Mouse (Mus musculus) stomach, embryonic 16.5 days (tissue): ENCODE data around the gene Htr2b. TPM values are rescaled to one million over a fixed set of nuclear protein-coding genes. Genes with fewer than 3 reads are reported as not detected.

Source experiments
- ATAC-seq: fragments of 200-750 bp; cut with Nextera tagmentation; 2 replicates; pipeline ENCODE4 v1.8.0; 2017; ENCODE audit warnings: moderate number of reproducible peaks, moderate TSS enrichment; ENCODE audit not compliant: insufficient read depth, low FRiP score
- H3K27ac ChIP-seq: fragments of 300-500 bp; sonication (generic); 2 replicates; pipeline ENCODE4 v1.5.1; 2014; ENCODE audit warnings: low read length
- H3K27me3 ChIP-seq: fragments of 300-500 bp; sonication (generic); 2 replicates; pipeline ENCODE4 v1.6.1; 2014; ENCODE audit warnings: low read length, control low read depth, mixed read lengths; ENCODE audit not compliant: control insufficient read depth, insufficient read depth
- H3K36me3 ChIP-seq: fragments of 300-500 bp; sonication (generic); 2 replicates; pipeline ENCODE4 v1.6.1; 2014; ENCODE audit warnings: low read length; ENCODE audit not compliant: control insufficient read depth, insufficient read depth
- H3K4me1 ChIP-seq: fragments of 300-500 bp; sonication (generic); 2 replicates; pipeline ENCODE4 v1.6.1; 2014; ENCODE audit warnings: low read length, control low read depth, mixed read lengths; ENCODE audit not compliant: control insufficient read depth, insufficient read depth
- H3K4me2 ChIP-seq: fragments of 300-500 bp; sonication (generic); 2 replicates; pipeline ENCODE4 v1.6.1; 2014; ENCODE audit warnings: low read depth, low read length, mixed read lengths
- H3K4me3 ChIP-seq: fragments of 300-500 bp; sonication (generic); replicated peaks from 2 replicates; pipeline ENCODE4 v1.5.1; 2014; ENCODE audit warnings: mild to moderate bottlenecking, low read length
- H3K9ac ChIP-seq: fragments of 300-500 bp; sonication (generic); 2 replicates; pipeline ENCODE4 v1.6.1; 2014; ENCODE audit warnings: low read length
- H3K9me3 ChIP-seq: fragments of 300-500 bp; sonication (generic); replicated peaks from 2 replicates; pipeline ENCODE4 v1.6.1; 2016; ENCODE audit warnings: low read length, control low read depth; ENCODE audit not compliant: control insufficient read depth
- WGBS: fragments of 180-500 bp; shearing (Covaris S2); extraction: QIAGEN DNeasy Blood & Tissue Kit; methylation state at CpG from one replicate; pipeline ENCODE4 v1.1.7; 2014; 5-methylcytosine and 5-hydroxymethylcytosine counted together
- polyA plus RNA-seq: library from polyadenylated mRNA; unstranded; fragments of >200 nt; fragmentation: Nextera tagmentation; extraction: Ambion mirVana; gene quantifications from 2 replicates; pipeline ENCODE4 v1.2.1, GENCODE M21; 2015

Htr2b gene
- polyA plus RNA-seq, 1 experiment from 2014 or later, result 0.98 TPM

- no peak for ATAC-seq
- H3K4me2 ChIP-seq, result no peak within 1 kb of the TSS
- WGBS, result 94% methylated on average over 4 of the region's 4 CpGs
- H3K27me3 ChIP-seq, result no peaks in the 10 kb centered on the region
- no peaks in the 10 kb centered on the region for H3K4me1 ChIP-seq
- H3K9me3 ChIP-seq, result no peaks in the 10 kb centered on the region
- H3K4me3 ChIP-seq, result no peak within 1 kb of the TSS
- H3K27ac ChIP-seq, result no peak within 1 kb of the TSS
- peaks cover 19% of the 10 kb centered on the region for H3K36me3 ChIP-seq
- no peak within 1 kb of the TSS for H3K9ac ChIP-seq
Observed at GRCm38 (mm10) chr1:86133337-86133736, 21.6 kb upstream of the Htr2b start, which contains the start of gene Gm21972. Gm21972 (plus strand) TSS chr1:86133637.

GRCm38 (mm10) chr1:86126036-86126435, 14.3 kb upstream of the Htr2b start:
- H3K4me3 ChIP-seq, result no peak overlapping the region
- no peak overlapping the region for H3K4me2 ChIP-seq
- H3K9ac ChIP-seq, result no peak overlapping the region
- H3K27me3 ChIP-seq, result no peaks in the 10 kb centered on the region
- WGBS, result 94% methylated on average over 2 of the region's 2 CpGs
- no peaks in the 10 kb centered on the region for H3K9me3 ChIP-seq
- H3K27ac ChIP-seq, result no peak overlapping the region
- H3K4me1 ChIP-seq, result no peaks in the 10 kb centered on the region
- ATAC-seq, result no peak
- H3K36me3 ChIP-seq, result peaks cover 23% of the 10 kb centered on the region; the same call in 1 of the 2 replicates

GRCm38 (mm10) chr1:86119549-86119948, 7.8 kb upstream of the Htr2b start:
- Histone ChIP-seq H3K9ac (no peak overlapping the region), H3K27me3 (no peaks in the 10 kb centered on the region), H3K9me3 (no peaks in the 10 kb centered on the region), H3K4me2 (no peak overlapping the region), H3K4me3 (no peak overlapping the region), H3K27ac (no peak overlapping the region), H3K36me3 (peaks cover 10% of the 10 kb centered on the region), H3K4me1 (no peaks in the 10 kb centered on the region)
- ATAC-seq, result no peak
- 84% methylated on average over 4 of the region's 4 CpGs for WGBS

GRCm38 (mm10) chr1:86114141-86114540, 2.4 kb upstream of the Htr2b start:
- no peak overlapping the region for H3K9ac ChIP-seq
- no peaks in the 10 kb centered on the region for H3K9me3 ChIP-seq
- no peak for ATAC-seq
- H3K27ac ChIP-seq, result no peak overlapping the region
- no peaks in the 10 kb centered on the region; the same call in none of the 2 replicates for H3K4me1 ChIP-seq
- H3K27me3 ChIP-seq, result no peaks in the 10 kb centered on the region
- no peak overlapping the region for H3K4me3 ChIP-seq
- WGBS, result 79% methylated on average over 3 of the region's 3 CpGs
- H3K36me3 ChIP-seq, result peaks cover 5% of the 10 kb centered on the region; the same call in 1 of the 2 replicates
- no peak overlapping the region for H3K4me2 ChIP-seq

GRCm38 (mm10) chr1:86105054-86105453, 6.7 kb downstream of the Htr2b start:
- H3K4me1 ChIP-seq, result no peaks in the 10 kb centered on the region
- H3K9me3 ChIP-seq, result no peaks in the 10 kb centered on the region
- no peak overlapping the region for H3K27ac ChIP-seq
- no peaks in the 10 kb centered on the region for H3K36me3 ChIP-seq
- WGBS, result 93% methylated on average over 1 of the region's 1 CpGs
- no peak overlapping the region for H3K4me3 ChIP-seq
- no peak for ATAC-seq
- no peak overlapping the region for H3K4me2 ChIP-seq
- H3K27me3 ChIP-seq, result no peaks in the 10 kb centered on the region
- no peak overlapping the region for H3K9ac ChIP-seq

- Histone ChIP-seq H3K9ac (no peak overlapping the region), H3K4me3 (no peak overlapping the region), H3K27ac (no peak overlapping the region), H3K4me1 (no peaks in the 10 kb centered on the region), H3K9me3 (no peaks in the 10 kb centered on the region), H3K27me3 (no peaks in the 10 kb centered on the region), H3K4me2 (no peak overlapping the region), H3K36me3 (peaks cover 12% of the 10 kb centered on the region; the same call in 1 of the 2 replicates)
- ATAC-seq, result no peak
- 81% methylated on average over 7 of the region's 7 CpGs for WGBS
Observed at GRCm38 (mm10) chr1:86094413-86094812, 17.4 kb downstream of the Htr2b start.

GRCm38 (mm10) chr1:86076565-86076964, 35.2 kb downstream of the Htr2b start:
- peaks cover 32% of the 10 kb centered on the region for H3K36me3 ChIP-seq
- ATAC-seq, result no peak
- WGBS, result 98% methylated on average over 2 of the region's 2 CpGs
- H3K9me3 ChIP-seq, result no peaks in the 10 kb centered on the region
- H3K9ac ChIP-seq, result no peak overlapping the region
- H3K4me2 ChIP-seq, result no peak overlapping the region
- no peak overlapping the region for H3K4me3 ChIP-seq
- no peaks in the 10 kb centered on the region for H3K27me3 ChIP-seq
- H3K4me1 ChIP-seq, result no peaks in the 10 kb centered on the region
- H3K27ac ChIP-seq, result no peak overlapping the region

GRCm38 (mm10) chr1:86064271-86064991, 47.3 kb downstream of the Htr2b start, which contains the start of gene Psmd1:
Psmd1 (plus strand) TSS chr1:86064387.
- Histone ChIP-seq H3K9me3 (no peaks in the 10 kb centered on the region), H3K4me3 (peak within 1 kb of the TSS; percentile 85), H3K36me3 (no peaks in the 10 kb centered on the region), H3K27me3 (no peaks in the 10 kb centered on the region), H3K4me2 (peak within 1 kb of the TSS; percentile 88), H3K27ac (peak within 1 kb of the TSS; percentile 43; the same call in 1 of the 2 replicates), H3K9ac (peak within 1 kb of the TSS; percentile 92), H3K4me1 (peaks cover 16% of the 10 kb centered on the region)
- ATAC-seq, result peak; percentile 92
- under 1% methylated on average over 47 of the region's 47 CpGs for WGBS

GRCm38 (mm10) chr1:86062523-86062922, 49.2 kb downstream of the Htr2b start:
- no peak for ATAC-seq
- H3K27ac ChIP-seq, result no peak overlapping the region
- peaks cover 17% of the 10 kb centered on the region for H3K4me1 ChIP-seq
- H3K27me3 ChIP-seq, result no peaks in the 10 kb centered on the region
- H3K9me3 ChIP-seq, result no peaks in the 10 kb centered on the region
- no peak overlapping the region for H3K4me3 ChIP-seq
- WGBS, result 80% methylated on average over 6 of the region's 6 CpGs
- no peak overlapping the region for H3K4me2 ChIP-seq
- no peaks in the 10 kb centered on the region for H3K36me3 ChIP-seq
- H3K9ac ChIP-seq, result no peak overlapping the region
